9 mouse cellular contexts compared by ENCODE assay signal in the genomic region with DNA sequence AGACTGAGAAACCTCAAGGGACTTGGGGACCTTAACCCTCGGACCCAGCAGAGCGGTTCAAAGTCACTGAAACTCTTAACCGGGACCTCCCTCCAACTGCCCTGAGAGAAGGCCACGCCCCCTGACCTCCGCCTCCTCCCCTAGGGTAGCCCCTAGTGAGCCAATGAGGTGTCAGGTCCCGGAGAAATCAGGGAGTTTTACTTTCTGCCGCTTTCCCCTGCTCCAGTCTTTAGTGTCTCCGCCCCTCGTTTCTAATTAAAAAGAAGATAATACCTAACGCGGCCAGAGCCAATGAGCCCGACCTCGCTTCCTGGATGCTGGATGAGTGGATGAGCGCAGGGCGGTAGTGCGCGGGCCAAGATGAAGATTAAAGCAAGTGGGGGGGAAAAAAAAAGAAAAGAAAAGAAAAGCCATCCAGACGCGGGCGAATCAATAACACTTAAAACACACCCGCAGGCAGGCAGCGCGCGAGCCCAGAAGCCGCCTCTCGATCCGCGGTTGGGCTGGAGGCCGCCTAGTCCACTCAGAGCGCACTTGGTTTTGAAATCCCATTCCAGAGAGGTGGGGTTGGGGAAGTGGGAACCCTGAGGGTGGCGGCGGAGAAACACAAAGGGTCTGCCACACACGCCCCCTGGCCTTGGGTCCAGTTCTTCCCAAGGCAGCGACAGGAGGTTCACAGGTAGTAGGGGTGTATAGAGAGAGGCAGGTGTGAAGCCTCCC. TPM values are rescaled to one million over a fixed set of nuclear protein-coding genes. Genes with fewer than 3 reads are reported as not detected.
DNase-seq lines count a peak whose midpoint lies in the region; ATAC-seq lines count a peak whose summit lies in the region.
"Had no signal": no experiment of that assay in that cellular context is flagged by ENCODE, and none has a peak within 500 bp of the region (broad histone marks: within the 10 kb centered on the region; RNA-seq: fewer than 3 reads in every experiment).

No protein-coding gene starts in this region.

- H3K9ac ChIP-seq in hindbrain, embryonic 14.5 days, result peak overlapping the region; percentile 71
- no peak overlapping the region for H3K9ac ChIP-seq in stomach, embryonic 14.5 days (replicated peaks; ENCODE audit: low read depth, low read length)

- peak overlapping the region; percentile 41 for H3K4me3 ChIP-seq in heart, embryonic 10.5 days
- peak overlapping the region; percentile 71 for H3K4me3 ChIP-seq in hindbrain, embryonic 14.5 days (replicated peaks; ENCODE audit: low read length)
- peak overlapping the region; percentile 18; the same call in 1 of the 2 replicates for H3K4me3 ChIP-seq in stomach, embryonic 14.5 days (ENCODE audit: low read depth, low read length)

- no peak for DNase-seq in heart, embryonic 10.5 days (ENCODE audit: low spot score)
- DNase-seq in heart, adult 11 months, result no peak
- peak; percentile 56 to 67 for DNase-seq in cerebellum, postnatal 14 days
- DNase-seq in hindbrain, embryonic 14.5 days (ENCODE audit: low spot score), result peak; percentile 24
- DNase-seq in liver, result peak; percentile 21
- no peak for DNase-seq in thymus, postnatal 25 days
- DNase-seq in layer of hippocampus, postnatal 36 days, result no peak

- H3K4me1 ChIP-seq in heart, embryonic 10.5 days, result peaks cover 26% of the 10 kb centered on the region
- H3K4me1 ChIP-seq in hindbrain, embryonic 14.5 days (replicated peaks; ENCODE audit: control insufficient read depth, insufficient read depth, low read length), result peaks cover 16% of the 10 kb centered on the region
- H3K4me1 ChIP-seq in stomach, embryonic 14.5 days (ENCODE audit: control insufficient read depth, insufficient read depth, low read length), result peaks cover 5% of the 10 kb centered on the region; the same call in 1 of the 2 replicates

- no peak for ATAC-seq in hindbrain, embryonic 14.5 days (ENCODE audit: low FRiP score)
- no peak for ATAC-seq in stomach, embryonic 14.5 days (ENCODE audit: insufficient number of reproducible peaks, insufficient read depth, low FRiP score, low read depth)

- H3K4me2 ChIP-seq in hindbrain, embryonic 14.5 days (replicated peaks), result peak overlapping the region; percentile 97
- peak overlapping the region; percentile 25; the same call in 1 of the 2 replicates for H3K4me2 ChIP-seq in stomach, embryonic 14.5 days (replicated peaks; ENCODE audit: low read depth, low read length)

- no peaks in the 10 kb centered on the region for H3K36me3 ChIP-seq in heart, embryonic 10.5 days
- H3K36me3 ChIP-seq in hindbrain, embryonic 14.5 days (replicated peaks; ENCODE audit: control insufficient read depth, insufficient read depth), result no peaks in the 10 kb centered on the region
- no peaks in the 10 kb centered on the region for H3K36me3 ChIP-seq in stomach, embryonic 14.5 days (ENCODE audit: control insufficient read depth, insufficient read depth, low read length)

- H3K27ac ChIP-seq in heart, embryonic 10.5 days, result no peak overlapping the region
- H3K27ac ChIP-seq in hindbrain, embryonic 14.5 days, result no peak overlapping the region
- H3K27ac ChIP-seq in stomach, embryonic 14.5 days (ENCODE audit: low read length), result no peak overlapping the region

- WGBS in heart, embryonic 10.5 days, result 1% methylated on average over 34 of the region's 34 CpGs
- WGBS in hindbrain, embryonic 14.5 days, result under 1% methylated on average over 34 of the region's 34 CpGs
- under 1% methylated on average over 34 of the region's 34 CpGs for WGBS in stomach, embryonic 14.5 days

- no peaks in the 10 kb centered on the region for H3K9me3 ChIP-seq in heart, embryonic 10.5 days
- no peaks in the 10 kb centered on the region for H3K9me3 ChIP-seq in hindbrain, embryonic 14.5 days (ENCODE audit: control insufficient read depth, low read length)
- no peaks in the 10 kb centered on the region for H3K9me3 ChIP-seq in stomach, embryonic 14.5 days (ENCODE audit: control insufficient read depth, low read depth, low read length)

- peaks cover 100% of the 10 kb centered on the region for H3K27me3 ChIP-seq in heart, embryonic 10.5 days (ENCODE audit: insufficient read depth, poor library complexity, severe bottlenecking)
- H3K27me3 ChIP-seq in hindbrain, embryonic 14.5 days (ENCODE audit: control insufficient read depth, insufficient read depth, low read length), result peaks cover 38% of the 10 kb centered on the region
- peaks cover 53% of the 10 kb centered on the region for H3K27me3 ChIP-seq in stomach, embryonic 14.5 days (ENCODE audit: control insufficient read depth, insufficient read depth, low read length)

RNA-seq across cellular contexts. Expression of gene Wnt7a, which starts 1.6 kb away (rescaled TPM):
- 0.39 and 0.70 TPM in 2 replicates for polyA plus RNA-seq in heart, embryonic 10.5 days (2016; fragmentation: Nextera tagmentation; extraction: Ambion mirVana)
- 7.5 and 8.8 TPM in 2 replicates for polyA plus RNA-seq in hindbrain, embryonic 14.5 days (2014; fragmentation: Nextera tagmentation; extraction: Ambion mirVana)
- polyA plus RNA-seq in stomach, embryonic 14.5 days (2014; fragmentation: Nextera tagmentation; extraction: Ambion mirVana), result not detected in 2 replicates
- 10 to 100 TPM; 23.1 to 30.4 TPM for total RNA-seq in layer of hippocampus, postnatal 36 days (2021)
- polyA plus RNA-seq: C2C12 had no signal

Comparison
In these comparisons a context has a peak if more than half of its experiments do, and no peak if none do; other contexts are left out.
1. DNase-seq: peak in cerebellum, postnatal 14 days (2 of 2), hindbrain, embryonic 14.5 days (single experiment) and liver (single experiment); none in heart, embryonic 10.5 days (single experiment), heart, adult 11 months (single experiment), thymus, postnatal 25 days (single experiment) and layer of hippocampus, postnatal 36 days (0 of 2).
2. H3K4me3 ChIP-seq: peak in every context shown above with its lines; median percentile 71 in hindbrain, embryonic 14.5 days; 41 in heart, embryonic 10.5 days; 18 in stomach, embryonic 14.5 days.